Mouse (Mus musculus) embryonic facial prominence, embryonic 10.5 days (tissue): ENCODE measurements at regions not wholly inside any gene's neighbourhood (a gene's known extent, or its start where the extent isn't known, plus 50 kb on each side); places are given as distances from the start of the nearest gene placed in this dataset.

Experiments
- DNase-seq: peaks from one replicate; pipeline ENCODE4 v3.0.0-alpha.2; 2017; ENCODE audit warnings: low spot score
- H3K27ac ChIP-seq: fragments of 300-500 bp; sonication (generic); replicated peaks from 2 replicates; pipeline ENCODE4 v1.5.1; 2016; ENCODE audit warnings: mild to moderate bottlenecking
- H3K27me3 ChIP-seq: fragments of 300-500 bp; sonication (generic); replicated peaks from 2 replicates; pipeline ENCODE4 v1.6.1; 2016; ENCODE audit warnings: low read depth, mild to moderate bottlenecking; ENCODE audit not compliant: poor library complexity, severe bottlenecking
- H3K36me3 ChIP-seq: fragments of 300-500 bp; sonication (generic); replicated peaks from 2 replicates; pipeline ENCODE4 v1.6.1; 2016; ENCODE audit warnings: mild to moderate bottlenecking, moderate library complexity
- H3K4me1 ChIP-seq: fragments of 300-500 bp; sonication (generic); 2 replicates; pipeline ENCODE4 v1.6.1; 2016
- H3K4me3 ChIP-seq: fragments of 300-500 bp; sonication (generic); 2 replicates; pipeline ENCODE4 v1.5.1; 2016; ENCODE audit warnings: mild to moderate bottlenecking, moderate library complexity
- H3K9me3 ChIP-seq: fragments of 300-500 bp; sonication (generic); 2 replicates; pipeline ENCODE4 v1.6.1; 2016; ENCODE audit warnings: mild to moderate bottlenecking
- WGBS: fragments of 180-500 bp; shearing (Covaris S2); methylation state at CpG from one replicate; pipeline ENCODE4 v1.1.7; 2016; 5-methylcytosine and 5-hydroxymethylcytosine counted together

- no peaks in the 10 kb centered on the region for H3K36me3 ChIP-seq
- 0 out of 2 replicates have a peak overlapping the region, but pooled peaks have one; percentile 24 for H3K27ac ChIP-seq
- peaks cover 7% of the 10 kb centered on the region; the same call in 1 of the 2 replicates for H3K4me1 ChIP-seq
- H3K9me3 ChIP-seq: peaks cover 6% of the 10 kb centered on the region; the same call in 1 of the 2 replicates
- no peak overlapping the region for H3K4me3 ChIP-seq
- H3K27me3 ChIP-seq: no peaks in the 10 kb centered on the region
- DNase-seq: no peak
- 67% methylated on average over 15 of the region's 15 CpGs for WGBS
Observed at GRCm38 (mm10) chr1:153997201-153998181, 97.5 kb upstream of the Teddm2 start.

- 79% methylated on average over 6 of the region's 6 CpGs for WGBS
- Histone ChIP-seq H3K27me3 (no peaks in the 10 kb centered on the region), H3K9me3 (no peaks in the 10 kb centered on the region), H3K4me3 (no peak overlapping the region), H3K36me3 (no peaks in the 10 kb centered on the region), H3K27ac (no peak overlapping the region), H3K4me1 (peaks cover 7% of the 10 kb centered on the region; the same call in 1 of the 2 replicates)
- no peak for DNase-seq
Observed at GRCm38 (mm10) chr1:153999776-154000175, 99.7 kb upstream of the Teddm2 start.

- Histone ChIP-seq H3K36me3 (no peaks in the 10 kb centered on the region), H3K4me3 (no peak overlapping the region), H3K27ac (no peak overlapping the region), H3K4me1 (no peaks in the 10 kb centered on the region), H3K27me3 (no peaks in the 10 kb centered on the region), H3K9me3 (no peaks in the 10 kb centered on the region)
- DNase-seq: no peak
- 80% methylated on average over 7 of the region's 7 CpGs for WGBS
Observed at GRCm38 (mm10) chr1:154003669-154004068, 103.6 kb upstream of the Teddm2 start.

- WGBS: 92% methylated on average over 4 of the region's 4 CpGs
- H3K9me3 ChIP-seq: no peaks in the 10 kb centered on the region
- H3K36me3 ChIP-seq: no peaks in the 10 kb centered on the region
- no peak for DNase-seq
- no peaks in the 10 kb centered on the region for H3K4me1 ChIP-seq
- no peak overlapping the region for H3K27ac ChIP-seq
- H3K4me3 ChIP-seq: no peak overlapping the region
- H3K27me3 ChIP-seq: no peaks in the 10 kb centered on the region
Observed at GRCm38 (mm10) chr1:154004647-154005046, 104.6 kb upstream of the Teddm2 start.

GRCm38 (mm10) chr1:154006055-154006454 lies 106.0 kb upstream of the Teddm2 start:
- Histone ChIP-seq H3K36me3 (no peaks in the 10 kb centered on the region), H3K27me3 (no peaks in the 10 kb centered on the region), H3K27ac (no peak overlapping the region), H3K4me3 (no peak overlapping the region), H3K4me1 (no peaks in the 10 kb centered on the region), H3K9me3 (no peaks in the 10 kb centered on the region)
- DNase-seq: no peak
- WGBS: 92% methylated on average over 13 of the region's 13 CpGs

GRCm38 (mm10) chr1:154007440-154007839 lies 107.4 kb upstream of the Teddm2 start:
- Histone ChIP-seq H3K4me1 (no peaks in the 10 kb centered on the region), H3K9me3 (no peaks in the 10 kb centered on the region), H3K4me3 (no peak overlapping the region), H3K27ac (no peak overlapping the region), H3K27me3 (no peaks in the 10 kb centered on the region), H3K36me3 (no peaks in the 10 kb centered on the region)
- DNase-seq: no peak
- WGBS: 90% methylated on average over 3 of the region's 3 CpGs

GRCm38 (mm10) chr1:154008593-154009310 lies 108.7 kb upstream of the Teddm2 start:
- Histone ChIP-seq H3K27me3 (no peaks in the 10 kb centered on the region), H3K4me1 (no peaks in the 10 kb centered on the region), H3K27ac (no peak overlapping the region), H3K4me3 (no peak overlapping the region), H3K9me3 (no peaks in the 10 kb centered on the region), H3K36me3 (no peaks in the 10 kb centered on the region)
- no peak for DNase-seq
- 90% methylated on average over 11 of the region's 11 CpGs for WGBS

GRCm38 (mm10) chr1:154010681-154011080 lies 110.7 kb upstream of the Teddm2 start:
- H3K36me3 ChIP-seq: no peaks in the 10 kb centered on the region
- WGBS: 81% methylated on average over 4 of the region's 4 CpGs
- H3K27me3 ChIP-seq: no peaks in the 10 kb centered on the region
- DNase-seq: no peak
- no peaks in the 10 kb centered on the region for H3K9me3 ChIP-seq
- no peaks in the 10 kb centered on the region for H3K4me1 ChIP-seq
- H3K27ac ChIP-seq: no peak overlapping the region
- no peak overlapping the region for H3K4me3 ChIP-seq

GRCm38 (mm10) chr1:154016516-154016915 lies 116.5 kb upstream of the Teddm2 start:
- Histone ChIP-seq H3K4me1 (peaks cover 4% of the 10 kb centered on the region; the same call in 1 of the 2 replicates), H3K27ac (no peak overlapping the region), H3K27me3 (no peaks in the 10 kb centered on the region), H3K9me3 (no peaks in the 10 kb centered on the region), H3K4me3 (no peak overlapping the region), H3K36me3 (no peaks in the 10 kb centered on the region)
- DNase-seq: no peak
- 76% methylated on average over 2 of the region's 2 CpGs for WGBS

- H3K27ac ChIP-seq: no peak overlapping the region
- no peaks in the 10 kb centered on the region for H3K9me3 ChIP-seq
- peaks cover 4% of the 10 kb centered on the region; the same call in 1 of the 2 replicates for H3K4me1 ChIP-seq
- H3K36me3 ChIP-seq: no peaks in the 10 kb centered on the region
- 84% methylated on average over 6 of the region's 6 CpGs for WGBS
- H3K4me3 ChIP-seq: no peak overlapping the region
- DNase-seq: no peak
- H3K27me3 ChIP-seq: no peaks in the 10 kb centered on the region
Observed at GRCm38 (mm10) chr1:154018241-154018640, 118.2 kb upstream of the Teddm2 start.

GRCm38 (mm10) chr1:154024301-154024700 lies 124.3 kb upstream of the Teddm2 start:
- Histone ChIP-seq H3K4me3 (no peak overlapping the region), H3K4me1 (no peaks in the 10 kb centered on the region), H3K27ac (no peak overlapping the region), H3K9me3 (no peaks in the 10 kb centered on the region), H3K36me3 (no peaks in the 10 kb centered on the region), H3K27me3 (no peaks in the 10 kb centered on the region)
- DNase-seq: no peak
- 78% methylated on average over 3 of the region's 3 CpGs for WGBS

- no peaks in the 10 kb centered on the region for H3K27me3 ChIP-seq
- no peak overlapping the region for H3K4me3 ChIP-seq
- H3K4me1 ChIP-seq: peaks cover 4% of the 10 kb centered on the region; the same call in 1 of the 2 replicates
- WGBS: 84% methylated on average over 4 of the region's 4 CpGs
- DNase-seq: no peak
- H3K27ac ChIP-seq: no peak overlapping the region
- no peaks in the 10 kb centered on the region for H3K9me3 ChIP-seq
- H3K36me3 ChIP-seq: no peaks in the 10 kb centered on the region
Observed at GRCm38 (mm10) chr1:154027303-154027702, 127.3 kb upstream of the Teddm2 start.
